Mouse (Mus musculus) lung, adult 2 months (tissue): ENCODE measurements around the gene Rnf167.

ENCODE experiments used
- CTCF ChIP-seq: fragments of 200-500 bp; IDR thresholded peaks from 2 replicates; pipeline ENCODE4 v1.5.1; 2011; ENCODE audit warnings: mild to moderate bottlenecking, low read length, control low read depth; ENCODE audit not compliant: insufficient read depth
- POLR2A ChIP-seq: fragments of 200-500 bp; IDR thresholded peaks from 2 replicates; pipeline ENCODE4 v1.6.1; 2011; ENCODE audit warnings: low read depth, mild to moderate bottlenecking, control low read depth, low read length, borderline replicate concordance; ENCODE audit errors: extremely low read depth

- TF ChIP-seq POLR2A (no peak), CTCF (no peak)
Measured at GRCm38 (mm10) chr11:70697376-70697775, 50.3 kb downstream of the Rnf167 start.
